Mouse (Mus musculus) megakaryocyte, embryonic 14.5 days (primary cell): ENCODE measurements at regions not wholly inside any gene's neighbourhood (a gene's known extent, or its start where the extent isn't known, plus 50 kb on each side); places are given as distances from the start of the nearest gene placed in this dataset.

ENCODE experiments used
- FLI1 ChIP-seq: IDR thresholded peaks from 2 replicates; pipeline ENCODE4 v1.6.1; 2012; ENCODE audit warnings: low read length, inconsistent platforms, mixed read lengths
- GATA1 ChIP-seq: IDR thresholded peaks from 3 replicates; pipeline ENCODE4 v1.6.1; 2012; ENCODE audit warnings: mixed read lengths, low read length, inconsistent platforms, borderline replicate concordance

GRCm38 (mm10) chr8:88012177-88012825 is 52.9 kb upstream of the Zfp423 start:
- no peak for TF ChIP-seq GATA1
- no peak for TF ChIP-seq FLI1
